Mouse (Mus musculus): Measurements from ENCODE around the gene Zfp385b.

DNA sequence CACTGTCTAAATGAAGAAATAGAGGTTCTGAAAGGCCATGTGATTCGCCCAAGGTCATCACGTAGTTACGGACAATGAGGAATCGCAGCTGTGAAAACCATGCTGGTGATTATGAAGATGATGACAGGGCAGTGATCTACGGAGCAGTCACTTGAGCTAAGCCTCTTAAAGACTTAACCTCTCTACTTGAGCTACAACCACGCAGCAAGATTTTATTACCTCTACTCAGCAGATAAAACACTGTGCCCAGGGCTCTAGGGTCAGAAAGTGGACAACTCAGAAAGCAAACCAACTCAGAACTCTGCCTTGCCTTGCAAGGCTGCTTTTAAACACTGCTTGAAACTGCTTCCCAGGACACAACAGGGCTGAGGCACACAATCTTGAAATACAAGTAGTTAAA, 291.8 kb downstream of the Zfp385b start:
- no peak for TF ChIP-seq CTCF (IDR thresholded peaks at IDR 0.05; ENCODE audit: borderline replicate concordance, insufficient read depth, low read depth, low read length)
- TF ChIP-seq POLR2A (IDR thresholded peaks at IDR 0.05; ENCODE audit: borderline replicate concordance, insufficient read depth, low read length), result no peak

All from cerebellum, adult 2 months (tissue).